Mouse (Mus musculus) ES-E14 (cell line): Measurements from ENCODE around the gene Sept6.

Experiments
- ZC3H11A ChIP-seq: IDR thresholded peaks from 2 replicates; pipeline ENCODE4 v1.6.1; 2012; ENCODE audit warnings: low read depth, mild to moderate bottlenecking, inconsistent platforms, low read length, borderline replicate concordance
- ZNF384 ChIP-seq: IDR thresholded peaks from 2 replicates; pipeline ENCODE4 v1.6.1; 2012; ENCODE audit warnings: low read depth, low read length, inconsistent platforms

DNA sequence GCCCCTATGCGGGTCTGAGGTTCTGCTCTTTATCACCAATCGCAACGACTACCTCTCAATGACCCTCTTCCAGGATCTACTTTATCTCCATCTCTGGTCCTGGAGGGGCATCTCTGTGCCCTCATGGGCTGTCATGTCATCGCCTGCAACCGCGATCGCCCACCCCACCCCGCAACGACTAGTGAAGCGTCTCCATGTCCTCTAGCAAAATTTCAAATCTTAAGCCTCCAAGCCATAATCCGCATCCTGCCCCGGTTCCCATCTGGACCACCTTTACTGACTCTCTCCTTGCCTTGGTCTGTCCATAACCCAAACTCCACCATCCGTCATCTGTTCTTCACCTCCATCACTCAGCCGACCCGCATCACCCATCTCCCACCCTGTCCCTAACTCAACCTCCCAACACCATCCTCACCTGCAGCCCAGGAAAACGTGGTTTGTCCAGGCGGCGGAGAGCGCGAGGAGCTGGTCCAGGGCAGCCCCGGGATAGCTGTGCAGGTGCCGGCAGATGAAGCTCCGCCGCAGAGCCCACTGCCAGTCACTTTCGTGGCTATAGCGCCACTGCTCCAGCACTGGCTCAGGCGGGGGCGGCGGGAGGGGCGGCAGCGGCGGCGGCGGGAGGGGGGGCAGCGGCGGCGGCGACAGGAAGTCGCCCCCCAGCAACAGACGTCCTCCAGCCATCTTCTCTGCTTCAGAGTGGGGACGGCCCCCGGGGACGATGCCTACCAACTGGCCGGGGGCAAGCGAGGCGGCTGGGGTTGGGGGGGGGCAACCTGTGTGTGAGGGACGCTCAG, 89.1 kb downstream of the Sept6 start, which contains the start of gene Nkrf:
- TF ChIP-seq ZC3H11A = no peak
- no peak for TF ChIP-seq ZNF384
